Mouse (Mus musculus) granulocyte monocyte progenitor cell, adult 5-6 weeks (primary cell): ENCODE measurements around the gene Olfr1201. TPM values are rescaled to one million over a fixed set of nuclear protein-coding genes. Genes with fewer than 3 reads are reported as not detected.

Experiments
- ATAC-seq: replicated peaks from 2 replicates; pipeline ENCODE4 v1.8.0; 2016; ENCODE audit warnings: mild to moderate bottlenecking, moderate TSS enrichment, inconsistent platforms; ENCODE audit not compliant: poor library complexity, severe bottlenecking
- total RNA-seq, 2 experiments: library from RNA; stranded (forward) in 1 of 2; stranded (reverse) in 1 of 2; fragments of 200-712, 200-1000 nt in 1 of 2; fragments of >200 nt in 1 of 2; fragmentation: Nextera tagmentation in 1 of 2; gene quantifications; 2 replicates each; pipeline ENCODE4 v1.2.3; 2014 to 2017

The Olfr1201 gene
- total RNA-seq (2014; fragmentation: Nextera tagmentation) (not detected in 2 replicates), total RNA-seq (2017) (not detected in 2 replicates)

- ATAC-seq: no peak
These were observed at the start of gene Olfr1201 for GRCm38 (mm10) chr2:88792736-88793135. Gene Olfr1201, plus strand, starts transcription at chr2:88793036.

GRCm38 (mm10) chr2:88743379-88743778 is 49.5 kb upstream of the Olfr1201 start:
- ATAC-seq: no peak

- no peak for ATAC-seq
These were observed 41.6 kb upstream of the Olfr1201 start, which contains the start of gene Olfr1198 for GRCm38 (mm10) chr2:88751270-88751669. Gene Olfr1198, minus strand, starts transcription at chr2:88751370.

GRCm38 (mm10) chr2:88760369-88760768 is 32.5 kb upstream of the Olfr1201 start, which contains the start of gene Olfr1199:
Gene Olfr1199, minus strand, starts transcription at chr2:88760469.
- no peak for ATAC-seq

- no peak for ATAC-seq
These were observed 22.4 kb upstream of the Olfr1201 start, which contains the start of gene Olfr1200 for GRCm38 (mm10) chr2:88770388-88770787. Gene Olfr1200, minus strand, starts transcription at chr2:88770488.

GRCm38 (mm10) chr2:88814196-88814595 is 21.4 kb downstream of the Olfr1201 start, which contains the start of gene Olfr1202:
Gene Olfr1202, plus strand, starts transcription at chr2:88814496.
- ATAC-seq: no peak

GRCm38 (mm10) chr2:88829437-88829836 is 36.6 kb downstream of the Olfr1201 start, which contains the start of gene Olfr1205:
Gene Olfr1205, plus strand, starts transcription at chr2:88829737.
- no peak for ATAC-seq

- ATAC-seq: no peak
These were observed 45.6 kb downstream of the Olfr1201 start for GRCm38 (mm10) chr2:88838477-88838876.

Other genes with a start within 250 kb of the Olfr1201 start
- not detected in 2 replicates for gene Olfr1188, start 236.1 kb upstream of the Olfr1201 start, total RNA-seq (2014; fragmentation: Nextera tagmentation)
- gene Olfr1188, start 236.1 kb upstream of the Olfr1201 start, total RNA-seq (2017): not detected in 2 replicates
- gene Olfr1189, start 206.6 kb upstream of the Olfr1201 start, total RNA-seq (2014; fragmentation: Nextera tagmentation): not detected in 2 replicates
- not detected in 2 replicates for gene Olfr1189, start 206.6 kb upstream of the Olfr1201 start, total RNA-seq (2017)
- gene Olfr1191-ps1, start 152.5 kb upstream of the Olfr1201 start, total RNA-seq (2014; fragmentation: Nextera tagmentation): not detected in 2 replicates
- not detected in 2 replicates for gene Olfr1191-ps1, start 152.5 kb upstream of the Olfr1201 start, total RNA-seq (2017)
- not detected in 2 replicates for gene Olfr1192-ps1, start 144.5 kb upstream of the Olfr1201 start, total RNA-seq (2014; fragmentation: Nextera tagmentation)
- not detected in 2 replicates for gene Olfr1192-ps1, start 144.5 kb upstream of the Olfr1201 start, total RNA-seq (2017)
- gene Olfr1193, start 117.4 kb upstream of the Olfr1201 start, total RNA-seq (2014; fragmentation: Nextera tagmentation): not detected in 2 replicates
- gene Olfr1193, start 117.4 kb upstream of the Olfr1201 start, total RNA-seq (2017): not detected in 2 replicates
- gene Olfr1195, start 103.8 kb upstream of the Olfr1201 start, total RNA-seq (2014; fragmentation: Nextera tagmentation): not detected in 2 replicates
- not detected in 2 replicates for gene Olfr1195, start 103.8 kb upstream of the Olfr1201 start, total RNA-seq (2017)
- gene Olfr1196, start 88.4 kb upstream of the Olfr1201 start, total RNA-seq (2014; fragmentation: Nextera tagmentation): not detected in 2 replicates
- not detected in 2 replicates for gene Olfr1196, start 88.4 kb upstream of the Olfr1201 start, total RNA-seq (2017)
- gene Olfr1197, start 60.7 kb upstream of the Olfr1201 start, total RNA-seq (2014; fragmentation: Nextera tagmentation): not detected in 2 replicates
- gene Olfr1197, start 60.7 kb upstream of the Olfr1201 start, total RNA-seq (2017): not detected in 2 replicates
- gene Olfr1198, start 41.7 kb upstream of the Olfr1201 start, total RNA-seq (2014; fragmentation: Nextera tagmentation): not detected in 2 replicates
- gene Olfr1198, start 41.7 kb upstream of the Olfr1201 start, total RNA-seq (2017): not detected in 2 replicates
- not detected in 2 replicates for gene Olfr1199, start 32.6 kb upstream of the Olfr1201 start, total RNA-seq (2014; fragmentation: Nextera tagmentation)
- not detected in 2 replicates for gene Olfr1199, start 32.6 kb upstream of the Olfr1201 start, total RNA-seq (2017)
- not detected in 2 replicates for gene Olfr1200, start 22.5 kb upstream of the Olfr1201 start, total RNA-seq (2014; fragmentation: Nextera tagmentation)
- gene Olfr1200, start 22.5 kb upstream of the Olfr1201 start, total RNA-seq (2017): not detected in 2 replicates
- not detected in 2 replicates for gene Olfr1202, start 21.5 kb downstream of the Olfr1201 start, total RNA-seq (2014; fragmentation: Nextera tagmentation)
- gene Olfr1202, start 21.5 kb downstream of the Olfr1201 start, total RNA-seq (2017): not detected in 2 replicates
- not detected in 2 replicates for gene Olfr1205, start 36.7 kb downstream of the Olfr1201 start, total RNA-seq (2014; fragmentation: Nextera tagmentation)
- gene Olfr1205, start 36.7 kb downstream of the Olfr1201 start, total RNA-seq (2017): not detected in 2 replicates
- not detected in 2 replicates for gene Olfr1204, start 56.3 kb downstream of the Olfr1201 start, total RNA-seq (2014; fragmentation: Nextera tagmentation)
- not detected in 2 replicates for gene Olfr1204, start 56.3 kb downstream of the Olfr1201 start, total RNA-seq (2017)
- gene Olfr1206, start 70.2 kb downstream of the Olfr1201 start, total RNA-seq (2014; fragmentation: Nextera tagmentation): not detected in 2 replicates
- not detected in 2 replicates for gene Olfr1206, start 70.2 kb downstream of the Olfr1201 start, total RNA-seq (2017)
- not detected in 2 replicates for gene Olfr1208, start 109.3 kb downstream of the Olfr1201 start, total RNA-seq (2014; fragmentation: Nextera tagmentation)
- gene Olfr1208, start 109.3 kb downstream of the Olfr1201 start, total RNA-seq (2017): not detected in 2 replicates
- not detected in 2 replicates for gene Olfr1209, start 122.1 kb downstream of the Olfr1201 start, total RNA-seq (2014; fragmentation: Nextera tagmentation)
- gene Olfr1209, start 122.1 kb downstream of the Olfr1201 start, total RNA-seq (2017): not detected in 2 replicates
- not detected in 2 replicates for gene Olfr1211, start 145.1 kb downstream of the Olfr1201 start, total RNA-seq (2014; fragmentation: Nextera tagmentation)
- gene Olfr1211, start 145.1 kb downstream of the Olfr1201 start, total RNA-seq (2017): not detected in 2 replicates
- not detected in 2 replicates for gene Olfr1212, start 160.9 kb downstream of the Olfr1201 start, total RNA-seq (2014; fragmentation: Nextera tagmentation)
- not detected in 2 replicates for gene Olfr1212, start 160.9 kb downstream of the Olfr1201 start, total RNA-seq (2017)
- not detected in 2 replicates for gene Gm13762, start 187.2 kb downstream of the Olfr1201 start, total RNA-seq (2014; fragmentation: Nextera tagmentation)
- gene Gm13762, start 187.2 kb downstream of the Olfr1201 start, total RNA-seq (2017): not detected in 2 replicates
- gene Olfr1214, start 199.6 kb downstream of the Olfr1201 start, total RNA-seq (2014; fragmentation: Nextera tagmentation): not detected in 2 replicates
- not detected in 2 replicates for gene Olfr1214, start 199.6 kb downstream of the Olfr1201 start, total RNA-seq (2017)
- not detected in 2 replicates for gene Olfr1215, start 213.9 kb downstream of the Olfr1201 start, total RNA-seq (2014; fragmentation: Nextera tagmentation)
- not detected in 2 replicates for gene Olfr1215, start 213.9 kb downstream of the Olfr1201 start, total RNA-seq (2017)
- not detected in 2 replicates for gene Olfr1216, start 225.3 kb downstream of the Olfr1201 start, total RNA-seq (2014; fragmentation: Nextera tagmentation)
- not detected in 2 replicates for gene Olfr1216, start 225.3 kb downstream of the Olfr1201 start, total RNA-seq (2017)
- gene Olfr1217, start 239.0 kb downstream of the Olfr1201 start, total RNA-seq (2014; fragmentation: Nextera tagmentation): not detected in 2 replicates
- not detected in 2 replicates for gene Olfr1217, start 239.0 kb downstream of the Olfr1201 start, total RNA-seq (2017)